Mouse (Mus musculus) G1E (cell line): Measurements from ENCODE around the gene Hmgb2.

Experiments
- CTCF ChIP-seq: IDR thresholded peaks from 2 replicates; pipeline ENCODE4 v1.5.1; 2012; ENCODE audit warnings: low read depth, low read length, inconsistent platforms, mixed read lengths
- POLR2AphosphoS5 ChIP-seq: IDR thresholded peaks from 2 replicates; pipeline ENCODE4 v1.6.1; 2012; ENCODE audit warnings: low read depth, low read length, inconsistent platforms; ENCODE audit not compliant: insufficient replicate concordance

DNA sequence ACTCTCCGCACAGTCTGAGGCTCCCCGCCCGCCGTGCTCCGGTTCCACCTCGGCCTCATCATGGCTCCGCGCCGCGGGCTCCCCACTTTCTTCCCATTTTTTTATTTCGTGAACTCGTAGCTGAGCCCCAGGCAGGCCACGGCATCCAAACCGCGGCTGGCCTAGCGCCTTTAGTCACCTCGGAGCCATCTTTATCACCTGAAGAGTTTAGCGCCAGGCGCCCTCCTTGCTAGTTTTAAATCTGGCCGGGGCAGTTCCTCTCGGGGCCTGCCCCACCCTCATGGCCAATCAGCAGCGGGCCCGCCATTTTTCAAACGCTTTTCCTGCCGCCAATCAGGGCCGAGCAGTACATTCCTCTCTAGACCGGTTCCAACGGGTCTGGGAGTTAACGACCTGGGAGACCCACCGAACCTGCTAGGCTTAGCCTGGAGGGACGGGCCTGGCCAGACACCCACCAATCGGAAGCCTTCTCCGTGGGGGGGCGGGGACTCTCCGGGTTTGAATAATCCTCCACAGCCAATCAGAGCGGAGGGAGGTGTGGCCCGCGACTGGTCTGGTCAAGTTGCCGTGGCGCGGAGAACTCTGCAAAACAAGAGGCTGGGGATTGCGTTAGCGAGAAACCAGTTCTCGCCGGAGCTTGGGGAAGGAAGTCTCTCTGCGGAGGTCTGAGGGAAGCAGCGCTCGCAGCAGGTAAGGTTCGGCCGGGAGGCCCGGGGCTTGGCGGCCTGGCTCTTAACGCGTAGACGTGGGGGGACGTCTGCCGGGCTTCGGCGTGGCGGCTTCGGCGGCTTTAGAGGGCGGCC lies at the start of gene Hmgb2:
- TF ChIP-seq CTCF (no peak), POLR2AphosphoS5 (peak; percentile 78; the same call in 1 of the 2 replicates)
